Mouse (Mus musculus): ENCODE results near the gene Ppp4r1. TPM values are rescaled to one million over a fixed set of nuclear protein-coding genes. Genes with fewer than 3 reads are reported as not detected.

Ppp4r1 gene
- polyA plus RNA-seq, 1 experiment from 2014 or later = 30.9 TPM

DNA sequence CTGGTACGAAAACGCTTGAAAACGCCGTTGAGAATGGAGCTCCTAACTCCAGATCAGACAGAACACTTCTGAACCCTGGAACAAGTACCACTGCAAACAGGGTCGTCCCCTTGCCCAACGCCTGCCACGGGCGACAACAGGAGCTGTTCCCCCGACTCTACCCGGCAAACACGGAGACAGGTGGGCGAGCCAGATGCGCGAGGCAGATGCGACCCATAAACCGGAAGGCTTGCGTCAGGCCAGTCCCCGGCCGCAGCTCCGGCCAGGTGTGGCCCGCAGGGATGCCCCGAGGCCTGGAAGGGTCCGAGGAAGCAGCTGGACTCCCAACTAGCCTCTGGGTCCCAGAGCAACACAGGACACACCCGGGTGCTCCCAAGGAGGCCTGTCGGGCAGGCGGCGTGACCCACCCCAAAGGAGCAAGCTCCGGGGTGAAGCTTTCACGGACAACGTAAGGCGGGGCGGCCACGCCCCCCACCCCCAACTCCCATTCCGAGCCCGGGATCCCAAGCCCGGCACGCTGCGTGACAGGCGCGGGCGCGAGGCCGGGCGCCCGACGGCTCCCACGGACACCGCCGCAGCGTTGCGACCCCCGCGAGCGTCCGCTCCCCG, 101.8 kb downstream of the Ppp4r1 start:
- WGBS = under 1% methylated on average over 56 of the region's 56 CpGs
- H3K9ac ChIP-seq (ENCODE audit: low read length) = peak overlapping the region; percentile 92
- H3K27me3 ChIP-seq (ENCODE audit: control insufficient read depth, insufficient read depth, low read length) = no peaks in the 10 kb centered on the region
- H3K4me2 ChIP-seq (ENCODE audit: low read depth, low read length) = peak overlapping the region; percentile 82
- H3K4me1 ChIP-seq (ENCODE audit: control insufficient read depth, insufficient read depth, low read length) = peaks cover 23% of the 10 kb centered on the region
- H3K36me3 ChIP-seq (ENCODE audit: control insufficient read depth, insufficient read depth, low read length) = no peaks in the 10 kb centered on the region
- peak; percentile 12 for ATAC-seq (ENCODE audit: insufficient read depth, low FRiP score)
- peak overlapping the region; percentile 99 for H3K27ac ChIP-seq (ENCODE audit: low read length)
- H3K4me3 ChIP-seq (replicated peaks; ENCODE audit: low read length) = peak overlapping the region; percentile 92
- no peaks in the 10 kb centered on the region for H3K9me3 ChIP-seq (replicated peaks; ENCODE audit: control insufficient read depth, low read length)

DNA sequence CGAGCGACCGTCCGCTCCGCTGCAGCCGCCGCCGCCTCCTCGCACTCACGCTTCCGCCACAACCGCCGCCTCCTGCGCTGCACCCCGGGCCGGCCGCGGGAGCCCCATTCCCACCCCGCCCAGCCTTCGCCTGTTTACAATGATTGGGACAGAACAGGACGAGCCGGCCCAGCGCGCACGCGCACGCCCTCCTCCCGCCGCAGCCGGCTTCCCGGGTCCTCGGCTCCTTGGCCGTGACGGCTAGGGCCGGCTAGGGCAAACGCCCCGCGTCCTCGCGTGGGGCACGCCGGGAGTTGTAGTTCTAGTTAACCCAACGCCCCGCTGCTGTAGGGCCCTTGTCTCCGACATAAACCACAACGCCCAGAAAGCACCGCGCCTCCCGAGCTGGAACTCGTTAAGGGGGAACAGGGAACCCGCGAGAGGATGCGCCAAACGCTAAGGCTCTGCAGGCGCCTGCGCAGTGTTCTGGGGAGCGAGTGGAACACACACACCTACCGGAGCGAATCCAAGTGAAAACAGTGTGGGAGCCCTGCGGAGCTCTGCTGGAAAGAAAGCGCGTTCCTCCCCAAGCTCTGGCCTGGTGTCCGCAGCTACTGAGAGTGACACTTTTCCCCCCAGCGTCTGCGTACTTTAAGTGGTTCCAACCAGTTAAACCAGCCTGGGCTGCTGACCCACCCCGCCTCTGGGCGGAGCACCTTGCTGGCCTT, 102.5 kb downstream of the Ppp4r1 start:
- Histone ChIP-seq H3K9ac (ENCODE audit: low read length) (peak overlapping the region; percentile 92), H3K9me3 (replicated peaks; ENCODE audit: control insufficient read depth, low read length) (no peaks in the 10 kb centered on the region), H3K36me3 (ENCODE audit: control insufficient read depth, insufficient read depth, low read length) (no peaks in the 10 kb centered on the region), H3K4me2 (ENCODE audit: low read depth, low read length) (peak overlapping the region; percentile 83), H3K4me1 (ENCODE audit: control insufficient read depth, insufficient read depth, low read length) (peaks cover 23% of the 10 kb centered on the region), H3K4me3 (replicated peaks; ENCODE audit: low read length) (peak overlapping the region; percentile 92), H3K27ac (ENCODE audit: low read length) (peak overlapping the region; percentile 99), H3K27me3 (ENCODE audit: control insufficient read depth, insufficient read depth, low read length) (no peaks in the 10 kb centered on the region)
- peak; percentile 99 for ATAC-seq (ENCODE audit: insufficient read depth, low FRiP score)
- WGBS = under 1% methylated on average over 66 of the region's 67 CpGs

DNA sequence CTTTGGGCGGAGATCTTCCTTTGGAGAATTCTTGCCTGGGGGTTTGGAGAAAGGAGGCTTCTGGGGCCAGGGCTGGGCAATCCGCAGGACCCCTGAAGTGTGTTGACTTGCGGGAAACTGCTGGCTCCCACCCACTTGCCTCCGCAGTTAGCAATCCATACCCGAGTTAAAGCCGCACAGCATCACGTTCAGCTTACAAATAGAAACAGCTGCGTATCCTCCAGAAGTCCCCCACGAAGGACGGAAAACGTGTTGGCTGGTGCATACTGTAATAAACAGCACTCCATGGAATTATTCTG, 103.0 kb downstream of the Ppp4r1 start:
- no peak for ATAC-seq (ENCODE audit: insufficient read depth, low FRiP score)
- H3K4me2 ChIP-seq (ENCODE audit: low read depth, low read length) = peak overlapping the region; percentile 83
- WGBS = 0% methylated on average over 11 of the region's 11 CpGs
- peak overlapping the region; percentile 92 for H3K4me3 ChIP-seq (replicated peaks; ENCODE audit: low read length)
- H3K36me3 ChIP-seq (ENCODE audit: control insufficient read depth, insufficient read depth, low read length) = no peaks in the 10 kb centered on the region
- H3K27me3 ChIP-seq (ENCODE audit: control insufficient read depth, insufficient read depth, low read length) = no peaks in the 10 kb centered on the region
- H3K9me3 ChIP-seq (replicated peaks; ENCODE audit: control insufficient read depth, low read length) = no peaks in the 10 kb centered on the region
- H3K27ac ChIP-seq (ENCODE audit: low read length) = peak overlapping the region; percentile 99
- H3K4me1 ChIP-seq (ENCODE audit: control insufficient read depth, insufficient read depth, low read length) = peaks cover 23% of the 10 kb centered on the region
- H3K9ac ChIP-seq (ENCODE audit: low read length) = peak overlapping the region; percentile 92

DNA sequence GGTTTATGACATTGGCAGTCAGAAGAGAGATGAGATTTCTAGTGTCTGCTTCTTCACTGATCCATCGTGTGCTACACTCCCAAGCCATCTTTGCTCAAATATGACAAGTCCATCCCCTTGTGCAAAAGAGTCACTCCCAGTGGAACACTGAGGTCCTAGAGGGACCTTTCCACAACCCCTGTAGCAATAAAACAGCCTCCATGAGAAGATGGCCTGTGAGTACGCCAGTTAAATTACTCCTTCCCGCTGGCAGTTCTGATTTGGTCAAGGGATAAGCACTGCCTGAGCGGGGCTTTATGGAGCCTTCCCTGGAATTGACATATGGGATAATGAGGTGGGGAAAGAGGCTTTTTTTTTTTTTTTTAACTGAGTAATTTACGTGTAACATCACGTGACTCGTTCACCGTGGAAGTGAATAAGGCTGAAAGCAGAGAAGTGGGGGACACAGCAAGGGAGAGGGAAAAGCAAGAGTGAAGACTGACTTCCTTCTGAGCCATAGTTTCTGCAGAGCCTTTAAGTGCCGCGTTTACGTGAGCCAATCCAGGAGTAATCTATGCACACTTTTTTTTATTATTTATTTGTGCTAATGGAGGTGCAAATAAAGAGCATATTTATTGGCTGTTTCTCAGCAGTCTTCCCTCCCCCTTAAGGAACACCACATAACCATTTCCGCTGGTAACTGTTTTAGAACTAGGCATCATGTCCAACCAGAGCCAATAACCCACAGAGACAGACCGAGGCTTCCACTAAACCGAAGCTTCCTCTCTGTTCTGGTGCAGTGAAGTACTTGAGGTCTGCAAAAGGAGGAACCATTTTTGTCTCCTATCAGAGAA, 103.5 kb downstream of the Ppp4r1 start, which contains the start of gene Ralbp1:
Gene Ralbp1, minus strand, starts transcription at position 102 of the 833 bp plus-strand sequence.
- Histone ChIP-seq H3K9me3 (replicated peaks; ENCODE audit: control insufficient read depth, low read length) (no peaks in the 10 kb centered on the region), H3K4me3 (replicated peaks; ENCODE audit: low read length) (peak within 1 kb of the TSS; percentile 92), H3K27ac (ENCODE audit: low read length) (peak within 1 kb of the TSS; percentile 99), H3K27me3 (ENCODE audit: control insufficient read depth, insufficient read depth, low read length) (no peaks in the 10 kb centered on the region), H3K36me3 (ENCODE audit: control insufficient read depth, insufficient read depth, low read length) (no peaks in the 10 kb centered on the region), H3K9ac (ENCODE audit: low read length) (peak within 1 kb of the TSS; percentile 92), H3K4me1 (ENCODE audit: control insufficient read depth, insufficient read depth, low read length) (peaks cover 23% of the 10 kb centered on the region), H3K4me2 (ENCODE audit: low read depth, low read length) (peak within 1 kb of the TSS; percentile 83)
- WGBS = 8% methylated on average over 14 of the region's 14 CpGs
- ATAC-seq (ENCODE audit: insufficient read depth, low FRiP score) = no peak

DNA sequence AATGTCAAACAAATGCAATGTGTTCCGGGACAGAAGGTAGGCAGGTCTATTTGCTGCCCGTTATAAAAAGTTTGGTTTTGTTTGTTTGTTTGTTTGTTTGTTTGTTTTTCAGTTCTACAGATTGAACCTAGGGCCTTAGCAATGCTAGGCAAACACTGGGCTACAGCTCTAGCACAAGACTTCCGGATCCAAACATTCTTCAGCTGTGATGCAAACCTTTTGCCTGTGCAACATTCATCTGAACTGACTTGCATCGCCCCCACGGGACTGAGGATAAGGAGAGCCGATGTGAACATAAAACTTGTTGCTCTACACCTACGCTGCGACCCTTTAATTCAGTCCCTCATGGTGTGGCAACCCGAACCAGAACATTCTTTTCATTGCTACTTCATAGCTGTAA, 104.2 kb downstream of the Ppp4r1 start:
- 56% methylated on average over 9 of the region's 9 CpGs for WGBS
- H3K4me2 ChIP-seq (ENCODE audit: low read depth, low read length) = peak overlapping the region; percentile 83
- H3K4me3 ChIP-seq (replicated peaks; ENCODE audit: low read length) = peak overlapping the region; percentile 92
- H3K9me3 ChIP-seq (replicated peaks; ENCODE audit: control insufficient read depth, low read length) = no peaks in the 10 kb centered on the region
- peaks cover 23% of the 10 kb centered on the region for H3K4me1 ChIP-seq (ENCODE audit: control insufficient read depth, insufficient read depth, low read length)
- H3K36me3 ChIP-seq (ENCODE audit: control insufficient read depth, insufficient read depth, low read length) = no peaks in the 10 kb centered on the region
- no peak for ATAC-seq (ENCODE audit: insufficient read depth, low FRiP score)
- peak overlapping the region; percentile 92 for H3K9ac ChIP-seq (ENCODE audit: low read length)
- peak overlapping the region; percentile 99 for H3K27ac ChIP-seq (ENCODE audit: low read length)
- no peaks in the 10 kb centered on the region for H3K27me3 ChIP-seq (ENCODE audit: control insufficient read depth, insufficient read depth, low read length)

DNA sequence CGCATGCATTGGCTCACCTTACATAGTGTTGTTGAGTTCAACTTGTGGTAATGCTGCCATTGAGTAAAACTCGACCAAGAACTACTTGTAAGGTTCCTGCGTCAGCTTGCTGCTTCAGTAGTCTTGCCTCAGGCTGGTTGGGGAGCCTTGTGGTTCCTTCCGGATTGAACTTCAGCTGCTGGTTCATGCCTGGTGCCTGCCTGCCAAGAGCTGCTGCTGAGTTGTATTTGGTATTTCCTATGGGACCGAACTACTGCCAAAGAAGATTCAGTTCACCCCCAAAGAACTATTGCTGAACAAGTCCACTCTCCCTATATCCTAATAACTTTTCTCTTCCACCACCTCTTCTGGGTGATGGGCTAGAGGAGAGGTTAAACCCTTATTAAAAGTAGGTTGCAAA, 107.1 kb downstream of the Ppp4r1 start:
- H3K27me3 ChIP-seq (ENCODE audit: control insufficient read depth, insufficient read depth, low read length) = no peaks in the 10 kb centered on the region
- WGBS = 84% methylated on average over 5 of the region's 5 CpGs
- no peak overlapping the region for H3K4me2 ChIP-seq (ENCODE audit: low read depth, low read length)
- H3K27ac ChIP-seq (ENCODE audit: low read length) = no peak overlapping the region
- no peak overlapping the region for H3K4me3 ChIP-seq (replicated peaks; ENCODE audit: low read length)
- no peaks in the 10 kb centered on the region for H3K36me3 ChIP-seq (ENCODE audit: control insufficient read depth, insufficient read depth, low read length)
- H3K9me3 ChIP-seq (replicated peaks; ENCODE audit: control insufficient read depth, low read length) = no peaks in the 10 kb centered on the region
- H3K9ac ChIP-seq (ENCODE audit: low read length) = no peak overlapping the region
- no peak for ATAC-seq (ENCODE audit: insufficient read depth, low FRiP score)
- H3K4me1 ChIP-seq (ENCODE audit: control insufficient read depth, insufficient read depth, low read length) = peaks cover 7% of the 10 kb centered on the region; the same call in 1 of the 2 replicates

Other genes with a start within 250 kb of the Ppp4r1 start
- not detected in 2 replicates for gene Tmem232, start 241.8 kb upstream of the Ppp4r1 start, polyA plus RNA-seq (2015; fragmentation: Nextera tagmentation; extraction: Ambion mirVana)
- gene Vapa, start 169.0 kb upstream of the Ppp4r1 start, polyA plus RNA-seq (2015; fragmentation: Nextera tagmentation; extraction: Ambion mirVana) = 155 and 158 TPM in 2 replicates
- gene Txndc2, start 140.4 kb upstream of the Ppp4r1 start, polyA plus RNA-seq (2015; fragmentation: Nextera tagmentation; extraction: Ambion mirVana) = not detected in 2 replicates
- 34.6 and 35.3 TPM in 2 replicates for gene Rab31, start 9.8 kb upstream of the Ppp4r1 start, polyA plus RNA-seq (2015; fragmentation: Nextera tagmentation; extraction: Ambion mirVana)
- 87.0 and 103 TPM in 2 replicates for gene Ralbp1, start 103.2 kb downstream of the Ppp4r1 start, polyA plus RNA-seq (2015; fragmentation: Nextera tagmentation; extraction: Ambion mirVana)
- 125 and 128 TPM in 2 replicates for gene Twsg1, start 168.7 kb downstream of the Ppp4r1 start, polyA plus RNA-seq (2015; fragmentation: Nextera tagmentation; extraction: Ambion mirVana)

All from stomach, embryonic 16.5 days (tissue).